9 mouse cellular contexts compared by ENCODE assay signal in genomic region chr11:24081687-24082384, GRCm38 (mm10). TPM values are rescaled to one million over a fixed set of nuclear protein-coding genes. Genes with fewer than 3 reads are reported as not detected.
DNase-seq lines count a peak whose midpoint lies in the region; ATAC-seq and TF ChIP-seq lines count a peak whose summit lies in the region.
"Had no signal": no experiment of that assay in that cellular context is flagged by ENCODE, and none has a peak within 500 bp of the region (broad histone marks: within the 10 kb centered on the region; RNA-seq: fewer than 3 reads in every experiment).

No protein-coding gene starts in this region.

- no peak for TF ChIP-seq EP300 in liver, postnatal 0 days (IDR thresholded peaks at IDR 0.05; ENCODE audit: low read depth)

- H3K36me3 ChIP-seq in erythroblast, embryonic 14.5 days (ENCODE audit: control insufficient read depth) = peaks cover 30% of the 10 kb centered on the region
- no peaks in the 10 kb centered on the region for H3K36me3 ChIP-seq in hindbrain, embryonic 16.5 days (ENCODE audit: control insufficient read depth, insufficient read depth, low read length)
- peaks cover 11% of the 10 kb centered on the region; the same call in 1 of the 2 replicates for H3K36me3 ChIP-seq in liver, postnatal 0 days (replicated peaks; ENCODE audit: insufficient read depth, low read length)

- no peaks in the 10 kb centered on the region for H3K9me3 ChIP-seq in erythroblast, embryonic 14.5 days (ENCODE audit: control insufficient read depth, low read length)
- no peaks in the 10 kb centered on the region for H3K9me3 ChIP-seq in hindbrain, embryonic 16.5 days (ENCODE audit: control insufficient read depth, low read length)
- no peaks in the 10 kb centered on the region for H3K9me3 ChIP-seq in liver, postnatal 0 days (ENCODE audit: low read length)

- ATAC-seq in hindbrain, embryonic 16.5 days = no peak
- no peak for ATAC-seq in liver, postnatal 0 days

- 0 out of 2 replicates have a peak, but pooled peaks have one; percentile 1 for TF ChIP-seq CTCF in liver, postnatal 0 days (IDR thresholded peaks at IDR 0.05; ENCODE audit: low read depth)

- peak overlapping the region; percentile 92 for H3K4me3 ChIP-seq in erythroblast, embryonic 14.5 days (replicated peaks)
- H3K4me3 ChIP-seq in hindbrain, embryonic 16.5 days (ENCODE audit: low read length) = peak overlapping the region; percentile 78
- H3K4me3 ChIP-seq in liver, postnatal 0 days (ENCODE audit: low read depth, low read length) = peak overlapping the region; percentile 71

- WGBS in hindbrain, embryonic 16.5 days = under 1% methylated on average over 43 of the region's 43 CpGs
- WGBS in liver, postnatal 0 days (ENCODE audit: insufficient replicate concordance) = under 1% methylated on average over 43 of the region's 43 CpGs

- H3K4me1 ChIP-seq in erythroblast, embryonic 14.5 days (ENCODE audit: control insufficient read depth) = peaks cover 78% of the 10 kb centered on the region
- peaks cover 3% of the 10 kb centered on the region for H3K4me1 ChIP-seq in hindbrain, embryonic 16.5 days (ENCODE audit: control insufficient read depth, insufficient read depth, low read depth, low read length)
- H3K4me1 ChIP-seq in liver, postnatal 0 days (ENCODE audit: insufficient read depth) = peaks cover 27% of the 10 kb centered on the region

- H3K9ac ChIP-seq in hindbrain, embryonic 16.5 days (ENCODE audit: low read depth, low read length) = peak overlapping the region; percentile 86
- H3K9ac ChIP-seq in liver, postnatal 0 days (replicated peaks) = peak overlapping the region; percentile 80

- H3K27me3 ChIP-seq in erythroblast, embryonic 14.5 days (ENCODE audit: control insufficient read depth) = peaks cover 10% of the 10 kb centered on the region; the same call in 1 of the 2 replicates
- H3K27me3 ChIP-seq in hindbrain, embryonic 16.5 days (replicated peaks; ENCODE audit: control insufficient read depth, insufficient read depth, low read length) = no peaks in the 10 kb centered on the region
- peaks cover 19% of the 10 kb centered on the region for H3K27me3 ChIP-seq in liver, postnatal 0 days (ENCODE audit: insufficient read depth, low read length)

- peak overlapping the region; percentile 84 for H3K4me2 ChIP-seq in hindbrain, embryonic 16.5 days (ENCODE audit: low read length)
- H3K4me2 ChIP-seq in liver, postnatal 0 days (ENCODE audit: low read depth, low read length) = peak overlapping the region; percentile 92

- DNase-seq in kidney, adult 18-20 months = peak; percentile 51
- DNase-seq in kidney, adult 9 months = no peak
- peak; percentile 80 for DNase-seq in ZHBTc4 (ENCODE audit: low read depth, low spot score)
- peak; percentile 65 for DNase-seq in liver, postnatal 0 days
- DNase-seq in spleen, postnatal 36 days (ENCODE audit: low spot score in 2 of 2) = peak; percentile 57 to 60
- no peak for DNase-seq in left cerebral cortex, adult 11 months (ENCODE audit: low spot score)

- H3K27ac ChIP-seq in hindbrain, embryonic 16.5 days (ENCODE audit: low read depth, low read length) = peak overlapping the region; percentile 91
- H3K27ac ChIP-seq in liver, postnatal 0 days (ENCODE audit: low read depth) = peak overlapping the region; percentile 74

RNA-seq across cellular contexts. Expression of gene Bcl11a, which starts 4.0 kb away (rescaled TPM):
- polyA plus RNA-seq in erythroblast, embryonic 14.5 days (2012) = 4.5 and 4.9 TPM in 2 replicates
- polyA plus RNA-seq in hindbrain, embryonic 16.5 days (2015; fragmentation: Nextera tagmentation; extraction: Ambion mirVana) = 97.9 and 105 TPM in 2 replicates
- polyA plus RNA-seq in liver, postnatal 0 days (2015; fragmentation: Nextera tagmentation; extraction: Ambion mirVana) = 6.6 and 10.3 TPM in 2 replicates

RNA-seq across cellular contexts. Expression of gene A830031A19Rik, which starts 7.0 kb away (rescaled TPM):
- polyA plus RNA-seq in erythroblast, embryonic 14.5 days (2012) = not detected in 2 replicates
- 0.21 TPM in 1 of 2 replicates, not detected in the other for polyA plus RNA-seq in hindbrain, embryonic 16.5 days (2015; fragmentation: Nextera tagmentation; extraction: Ambion mirVana)
- not detected in 2 replicates for polyA plus RNA-seq in liver, postnatal 0 days (2015; fragmentation: Nextera tagmentation; extraction: Ambion mirVana)
- polyA plus RNA-seq: large intestine, adult 2 months had no signal

Comparison
In these comparisons a context has a peak if more than half of its experiments do, and no peak if none do; other contexts are left out.
1. DNase-seq: peak in kidney, adult 18-20 months (single experiment), ZHBTc4 (single experiment), liver, postnatal 0 days (single experiment) and spleen, postnatal 36 days (2 of 2); none in kidney, adult 9 months (single experiment) and left cerebral cortex, adult 11 months (single experiment).
2. Peak in every context shown above with its lines, with median percentiles within 50 percentile points of each other: H3K4me3 ChIP-seq.